Mouse (Mus musculus) midbrain, embryonic 11.5 days (tissue): ENCODE results near the gene Klk6. TPM values are rescaled to one million over a fixed set of nuclear protein-coding genes. Genes with fewer than 3 reads are reported as not detected.

Experiments used
- ATAC-seq: fragments of 200-750 bp; cut with Nextera tagmentation; 2 replicates; pipeline ENCODE4 v1.8.0; 2017; ENCODE audit warnings: moderate TSS enrichment, moderate library complexity; ENCODE audit not compliant: low FRiP score
- DNase-seq: peaks from one replicate; pipeline ENCODE4 v3.0.0; 2015; ENCODE audit warnings: low spot score; ENCODE audit errors: missing footprints
- H3K27ac ChIP-seq: fragments of 300-500 bp; sonication (generic); 2 replicates; pipeline ENCODE4 v1.5.1; 2014; ENCODE audit warnings: low read depth, low read length
- H3K27me3 ChIP-seq: fragments of 300-500 bp; sonication (generic); 2 replicates; pipeline ENCODE4 v1.6.1; 2014; ENCODE audit warnings: mild to moderate bottlenecking, low read length, moderate library complexity, mixed read lengths; ENCODE audit not compliant: control insufficient read depth, insufficient read depth
- H3K36me3 ChIP-seq: fragments of 300-500 bp; sonication (generic); 2 replicates; pipeline ENCODE4 v1.6.1; 2014; ENCODE audit warnings: mild to moderate bottlenecking, low read length, moderate library complexity, mixed read lengths; ENCODE audit not compliant: control insufficient read depth, insufficient read depth
- H3K4me1 ChIP-seq: fragments of 300-500 bp; sonication (generic); 2 replicates; pipeline ENCODE4 v1.6.1; 2014; ENCODE audit warnings: low read length; ENCODE audit not compliant: control insufficient read depth, insufficient read depth
- H3K4me2 ChIP-seq: fragments of 300-500 bp; sonication (generic); 2 replicates; pipeline ENCODE4 v1.6.1; 2014; ENCODE audit warnings: mild to moderate bottlenecking, moderate library complexity
- H3K4me3 ChIP-seq: fragments of 300-500 bp; sonication (generic); 2 replicates; pipeline ENCODE4 v1.5.1; 2014; ENCODE audit warnings: low read depth, low read length
- H3K9ac ChIP-seq: fragments of 300-500 bp; sonication (generic); 2 replicates; pipeline ENCODE4 v1.6.1; 2014; ENCODE audit warnings: low read length
- H3K9me3 ChIP-seq: fragments of 300-500 bp; sonication (generic); 2 replicates; pipeline ENCODE4 v1.6.1; 2016; ENCODE audit warnings: low read length; ENCODE audit not compliant: control insufficient read depth
- WGBS: fragments of 180-500 bp; shearing (Covaris S2); extraction: QIAGEN DNeasy Blood & Tissue Kit; methylation state at CpG from one replicate; pipeline ENCODE4 v1.1.7; 2014; 5-methylcytosine and 5-hydroxymethylcytosine counted together
- polyA plus RNA-seq: library from polyadenylated mRNA; unstranded; fragments of >200 nt; fragmentation: Nextera tagmentation; extraction: Ambion mirVana; gene quantifications from 2 replicates; pipeline ENCODE4 v1.2.1, GENCODE M21; 2014

Gene Klk6
- polyA plus RNA-seq, 1 experiment from 2014 or later: not detected

DNA sequence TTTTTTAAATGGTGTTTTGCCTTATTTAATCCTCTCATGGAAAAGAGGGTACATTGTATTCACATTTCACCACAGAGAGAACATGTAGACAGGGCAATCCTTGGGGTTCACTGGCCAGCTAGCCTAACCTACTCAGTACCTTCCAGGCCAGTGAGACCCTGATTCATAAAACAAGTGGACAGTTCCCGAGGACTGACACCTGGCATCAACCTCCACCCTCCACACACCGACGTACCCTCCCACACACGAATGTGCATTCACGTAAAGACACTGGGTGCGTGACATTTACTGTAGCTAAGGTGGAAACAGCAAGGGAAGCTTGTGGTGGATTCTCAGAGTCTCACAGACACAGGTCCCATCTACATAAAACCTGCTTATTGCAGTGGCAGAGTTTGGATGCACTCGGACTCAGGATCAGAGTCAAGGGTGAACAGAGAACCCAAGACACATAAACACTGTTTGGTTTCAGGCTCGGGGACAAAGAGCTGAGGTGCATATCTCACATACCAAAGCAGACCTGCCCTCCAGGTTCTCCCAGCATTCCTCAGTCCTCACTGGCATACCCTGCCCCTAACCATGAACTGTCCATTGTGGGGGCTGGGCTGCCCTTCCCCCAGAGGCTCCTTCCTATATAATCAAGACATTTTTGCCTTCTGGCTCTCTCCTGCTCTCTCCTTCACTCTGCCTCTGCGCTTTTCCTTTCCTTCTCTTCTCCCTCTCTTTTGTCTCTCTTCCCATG, 30.5 kb downstream of the Klk6 start:
- Histone ChIP-seq H3K9me3 (no peaks in the 10 kb centered on the region), H3K27ac (no peak overlapping the region), H3K4me2 (no peak overlapping the region), H3K4me3 (no peak overlapping the region), H3K4me1 (no peaks in the 10 kb centered on the region), H3K36me3 (no peaks in the 10 kb centered on the region), H3K27me3 (no peaks in the 10 kb centered on the region), H3K9ac (no peak overlapping the region)
- DNase-seq (no peak), ATAC-seq (no peak)
- 83% methylated on average over 9 of the region's 9 CpGs for WGBS

DNA sequence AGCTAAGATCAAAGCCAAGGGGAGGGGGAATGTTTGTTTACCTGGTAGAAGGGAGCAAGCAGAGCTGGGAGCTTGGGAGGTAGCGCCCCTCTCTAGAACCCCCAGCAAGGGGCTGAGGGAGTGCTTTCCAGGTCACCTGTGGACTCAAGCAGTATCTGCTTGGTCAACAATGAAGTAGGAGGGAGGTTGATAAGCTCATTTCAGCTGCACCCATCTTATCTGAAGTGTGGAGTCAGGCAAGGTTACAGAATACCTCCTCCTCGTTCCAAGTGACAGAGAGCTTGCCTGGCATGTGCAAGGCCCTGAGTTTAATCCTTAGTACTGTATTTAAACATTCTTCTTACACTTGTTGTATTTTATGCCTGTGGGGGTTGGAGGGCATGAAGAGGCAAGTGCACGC, 31.4 kb downstream of the Klk6 start:
- WGBS: 77% methylated on average over 3 of the region's 3 CpGs
- Histone ChIP-seq H3K9ac (no peak overlapping the region), H3K9me3 (no peaks in the 10 kb centered on the region), H3K4me2 (no peak overlapping the region), H3K27ac (no peak overlapping the region), H3K4me1 (no peaks in the 10 kb centered on the region), H3K27me3 (no peaks in the 10 kb centered on the region), H3K4me3 (no peak overlapping the region), H3K36me3 (no peaks in the 10 kb centered on the region)
- ATAC-seq (no peak), DNase-seq (no peak)

DNA sequence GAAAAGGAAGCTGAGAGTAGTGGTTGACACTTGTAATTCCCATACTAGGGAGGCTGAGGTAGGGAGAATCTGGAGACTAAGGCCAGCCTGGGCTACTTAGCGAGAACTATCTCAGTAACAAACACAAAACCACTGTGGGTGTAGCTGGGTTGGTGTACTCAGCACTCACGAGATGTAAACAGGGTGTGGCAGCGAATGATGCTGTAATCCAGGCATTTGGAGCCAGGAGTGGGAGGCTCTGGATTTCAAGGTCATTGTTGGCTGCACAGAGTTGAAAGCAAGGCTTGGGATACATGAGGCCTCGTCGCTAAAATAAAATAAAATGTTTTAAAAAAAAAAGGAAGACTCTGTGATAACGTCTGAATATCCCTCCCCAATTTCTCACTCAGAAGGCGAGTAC, 32.0 kb downstream of the Klk6 start:
- DNase-seq: no peak
- H3K4me2 ChIP-seq: no peak overlapping the region
- no peaks in the 10 kb centered on the region for H3K27me3 ChIP-seq
- H3K4me3 ChIP-seq: no peak overlapping the region
- no peaks in the 10 kb centered on the region for H3K9me3 ChIP-seq
- no peak for ATAC-seq
- 83% methylated on average over 7 of the region's 7 CpGs for WGBS
- H3K27ac ChIP-seq: no peak overlapping the region
- no peaks in the 10 kb centered on the region for H3K4me1 ChIP-seq
- no peaks in the 10 kb centered on the region for H3K36me3 ChIP-seq
- no peak overlapping the region for H3K9ac ChIP-seq

DNA sequence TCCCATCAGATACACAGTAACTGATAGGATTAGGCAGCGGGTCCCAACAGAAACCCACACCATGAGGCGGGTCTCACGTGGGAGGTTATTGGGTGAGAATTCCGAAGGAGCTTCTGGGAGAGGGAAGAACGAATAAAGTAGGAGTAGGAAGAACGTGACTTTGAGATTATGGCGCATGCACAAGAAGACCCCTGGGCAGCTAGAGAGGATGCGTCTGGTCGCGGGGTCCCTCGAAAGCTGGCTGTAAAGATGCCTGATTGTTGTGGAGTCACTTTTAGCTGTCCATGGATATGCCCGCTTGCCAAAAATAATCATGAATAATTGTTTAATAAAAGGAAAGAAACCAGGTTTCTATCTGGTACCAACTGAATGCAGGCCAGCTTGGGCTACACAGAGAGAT, 33.2 kb downstream of the Klk6 start:
- Histone ChIP-seq H3K4me3 (no peak overlapping the region), H3K9ac (no peak overlapping the region), H3K27me3 (no peaks in the 10 kb centered on the region), H3K4me2 (no peak overlapping the region), H3K27ac (no peak overlapping the region), H3K36me3 (no peaks in the 10 kb centered on the region), H3K4me1 (no peaks in the 10 kb centered on the region), H3K9me3 (no peaks in the 10 kb centered on the region)
- 91% methylated on average over 12 of the region's 12 CpGs for WGBS
- DNase-seq (no peak), ATAC-seq (no peak)

DNA sequence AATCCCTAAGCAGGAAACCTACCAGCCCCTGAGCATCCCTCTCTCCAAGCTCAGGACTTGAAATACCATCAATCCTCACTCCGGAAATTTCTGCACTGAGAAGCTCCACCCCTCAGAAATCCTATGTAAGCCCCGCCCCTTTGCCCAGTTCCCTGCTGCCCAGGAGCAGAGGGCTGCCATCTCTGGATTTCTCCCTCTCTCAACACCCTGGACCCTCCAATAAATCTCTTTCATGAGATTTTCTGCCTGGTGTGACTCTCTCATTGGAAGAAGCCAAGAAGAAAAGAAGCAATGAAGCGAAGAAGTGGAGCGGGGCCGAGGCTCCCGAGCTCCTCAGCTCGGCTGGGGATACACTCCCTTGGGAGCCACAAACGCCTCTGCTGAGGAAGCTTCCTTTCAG, 36.1 kb downstream of the Klk6 start:
- Histone ChIP-seq H3K27ac (no peak overlapping the region), H3K9ac (no peak overlapping the region), H3K36me3 (no peaks in the 10 kb centered on the region), H3K4me2 (no peak overlapping the region), H3K4me3 (no peak overlapping the region), H3K9me3 (no peaks in the 10 kb centered on the region), H3K4me1 (no peaks in the 10 kb centered on the region), H3K27me3 (no peaks in the 10 kb centered on the region)
- WGBS: 37% methylated on average over 8 of the region's 8 CpGs
- ATAC-seq: no peak
- DNase-seq: no peak

DNA sequence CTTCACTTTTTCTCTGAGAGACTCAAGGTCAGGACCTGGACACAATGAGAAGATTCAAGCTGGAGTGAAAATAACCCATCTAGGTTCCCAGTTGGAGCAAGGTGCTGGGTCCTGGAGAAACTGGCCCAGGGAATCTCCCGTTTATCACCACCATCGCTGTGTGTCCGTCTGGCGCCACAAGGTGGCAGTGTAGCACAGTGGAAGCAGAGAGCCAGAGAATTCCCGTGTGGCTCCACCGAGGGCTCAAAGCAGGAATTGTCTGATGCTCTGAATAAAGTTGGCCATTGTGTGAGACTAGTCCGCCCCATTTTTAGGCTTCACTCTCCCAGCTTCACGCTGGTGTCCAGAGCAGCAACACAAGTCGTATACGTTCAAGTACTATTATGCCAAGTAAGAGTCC, 48.9 kb downstream of the Klk6 start:
- Histone ChIP-seq H3K27me3 (no peaks in the 10 kb centered on the region), H3K36me3 (no peaks in the 10 kb centered on the region), H3K9ac (no peak overlapping the region), H3K27ac (no peak overlapping the region), H3K4me2 (no peak overlapping the region), H3K9me3 (no peaks in the 10 kb centered on the region), H3K4me1 (no peaks in the 10 kb centered on the region), H3K4me3 (no peak overlapping the region)
- DNase-seq (peak; percentile 98), ATAC-seq (peak; percentile 70)
- 4% methylated on average over 10 of the region's 10 CpGs for WGBS

DNA sequence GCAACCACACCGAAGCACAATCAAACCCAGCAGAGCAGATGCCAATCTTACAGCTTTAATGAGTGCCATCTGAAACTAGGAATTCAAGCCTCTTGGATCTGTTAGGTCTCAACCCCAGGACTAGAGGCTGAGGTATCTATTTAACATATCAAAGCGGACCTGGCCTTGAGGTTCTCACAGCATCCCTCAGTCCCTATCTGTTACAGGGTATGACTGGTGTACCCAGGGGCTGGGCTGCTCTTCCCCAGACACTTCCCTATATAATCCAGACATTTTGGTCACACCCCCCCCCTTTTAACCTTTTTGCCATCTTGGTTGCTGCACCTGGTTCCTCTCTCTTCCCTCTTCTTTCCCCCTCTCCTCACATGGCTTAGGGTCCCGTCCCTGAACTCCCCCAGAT, 49.4 kb downstream of the Klk6 start:
- Histone ChIP-seq H3K9ac (no peak overlapping the region), H3K9me3 (no peaks in the 10 kb centered on the region), H3K36me3 (no peaks in the 10 kb centered on the region), H3K4me3 (no peak overlapping the region), H3K27ac (no peak overlapping the region), H3K4me2 (no peak overlapping the region), H3K27me3 (no peaks in the 10 kb centered on the region), H3K4me1 (no peaks in the 10 kb centered on the region)
- ATAC-seq (0 out of 2 replicates have a peak, but pooled peaks have one; percentile 44), DNase-seq (no peak)
- 77% methylated on average over 3 of the region's 3 CpGs for WGBS

DNA sequence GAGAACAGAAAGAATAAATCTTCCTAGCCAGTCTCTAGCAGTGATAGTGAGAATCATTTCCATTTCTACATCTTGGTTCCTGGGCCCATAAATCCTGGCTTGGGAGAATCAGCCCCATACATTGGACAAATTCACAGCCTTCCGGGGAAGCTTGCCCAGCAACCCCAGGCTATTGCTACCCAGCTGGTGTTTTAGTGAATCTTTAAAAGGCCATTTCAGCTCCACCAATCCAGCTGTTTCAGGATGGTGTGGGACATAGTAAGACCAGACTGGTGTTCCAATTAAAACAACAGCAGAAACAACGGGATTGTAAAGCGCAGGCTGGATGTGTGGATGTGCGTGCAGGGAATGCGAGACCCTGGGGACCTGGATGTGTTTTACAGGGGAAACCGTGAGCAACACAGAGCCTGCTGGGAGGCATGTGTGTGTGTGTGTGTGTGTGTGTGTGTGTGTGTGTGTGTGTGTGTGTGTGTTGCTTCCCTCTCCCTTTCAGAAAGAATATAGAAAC, 50.6 kb downstream of the Klk6 start:
- Histone ChIP-seq H3K9ac (no peak overlapping the region), H3K9me3 (no peaks in the 10 kb centered on the region), H3K27ac (no peak overlapping the region), H3K36me3 (no peaks in the 10 kb centered on the region), H3K27me3 (no peaks in the 10 kb centered on the region), H3K4me2 (no peak overlapping the region), H3K4me1 (no peaks in the 10 kb centered on the region), H3K4me3 (no peak overlapping the region)
- DNase-seq: peak; percentile 23
- no peak for ATAC-seq
- WGBS: 85% methylated on average over 6 of the region's 6 CpGs

DNA sequence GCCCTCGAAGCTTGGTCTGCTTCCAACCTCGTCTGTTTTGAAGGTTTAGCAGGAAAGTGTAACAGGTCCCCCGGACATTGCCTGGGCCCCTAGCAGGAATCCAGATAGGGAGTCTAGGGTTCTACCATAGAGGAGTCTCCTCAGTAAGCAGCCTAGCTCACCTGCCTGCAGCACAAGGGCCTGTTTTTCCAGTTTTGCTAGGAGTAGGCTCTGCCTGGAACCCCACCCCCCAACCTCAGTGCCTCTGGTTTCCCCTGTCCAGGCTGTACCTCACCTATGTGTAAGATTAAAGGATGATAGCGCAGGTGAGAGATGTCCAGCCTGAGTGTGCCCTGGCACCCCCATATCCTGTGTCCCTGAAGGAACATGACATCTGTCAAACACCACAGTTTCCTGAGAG, 52.1 kb downstream of the Klk6 start:
- Histone ChIP-seq H3K4me1 (no peaks in the 10 kb centered on the region; the same call in 1 of the 2 replicates), H3K36me3 (no peaks in the 10 kb centered on the region), H3K9me3 (no peaks in the 10 kb centered on the region), H3K4me3 (no peak overlapping the region), H3K27ac (no peak overlapping the region), H3K27me3 (no peaks in the 10 kb centered on the region), H3K4me2 (no peak overlapping the region), H3K9ac (no peak overlapping the region)
- DNase-seq (no peak), ATAC-seq (no peak)
- WGBS: 69% methylated on average over 4 of the region's 4 CpGs
